Mouse (Mus musculus): ENCODE results near the gene Mctp2.

GRCm38 (mm10) chr7:72313908-72314307 is 7.5 kb upstream of the Mctp2 start:
- TF ChIP-seq POLR2A (IDR thresholded peaks at IDR 0.05; ENCODE audit: extremely low read depth, insufficient read depth, low read length) (no peak), CTCF (IDR thresholded peaks at IDR 0.05; ENCODE audit: extremely low read depth, insufficient read depth, low read length) (no peak)
